Mouse (Mus musculus) limb, embryonic 14.5 days (tissue): ENCODE measurements at regions not wholly inside any gene's neighbourhood (a gene's known extent, or its start where the extent isn't known, plus 50 kb on each side); places are given as distances from the start of the nearest gene placed in this dataset.

Experiments
- ATAC-seq: fragments of 200-750 bp; cut with Nextera tagmentation; 2 replicates; pipeline ENCODE4 v1.8.0; 2017; ENCODE audit warnings: low read depth, moderate number of reproducible peaks, moderate TSS enrichment; ENCODE audit not compliant: low FRiP score
- DNase-seq: peaks from one replicate; pipeline ENCODE4 v3.0.0-alpha.2; 2015; ENCODE audit warnings: low spot score
- H3K27ac ChIP-seq: fragments of 300-500 bp; sonication (generic); replicated peaks from 2 replicates; pipeline ENCODE4 v1.5.1; 2014; ENCODE audit warnings: low read depth, mild to moderate bottlenecking, low read length, moderate library complexity, mixed read lengths
- H3K27me3 ChIP-seq: fragments of 300-500 bp; sonication (generic); 2 replicates; pipeline ENCODE4 v1.6.1; 2014; ENCODE audit warnings: low read length, mixed read lengths; ENCODE audit not compliant: control insufficient read depth, insufficient read depth
- H3K36me3 ChIP-seq: fragments of 300-500 bp; sonication (generic); 2 replicates; pipeline ENCODE4 v1.6.1; 2014; ENCODE audit warnings: mild to moderate bottlenecking, low read length, moderate library complexity, mixed read lengths; ENCODE audit not compliant: control insufficient read depth, insufficient read depth
- H3K4me1 ChIP-seq: fragments of 300-500 bp; sonication (generic); 2 replicates; pipeline ENCODE4 v1.6.1; 2014; ENCODE audit warnings: antibody characterized with exemption, low read length, mixed read lengths; ENCODE audit not compliant: control insufficient read depth, insufficient read depth
- H3K4me2 ChIP-seq: fragments of 300-500 bp; sonication (generic); replicated peaks from 2 replicates; pipeline ENCODE4 v1.6.1; 2014; ENCODE audit warnings: low read depth, mild to moderate bottlenecking, low read length, moderate library complexity; ENCODE audit not compliant: severe bottlenecking
- H3K4me3 ChIP-seq: fragments of 300-500 bp; sonication (generic); replicated peaks from 2 replicates; pipeline ENCODE4 v1.5.1; 2014; ENCODE audit warnings: low read length
- H3K9ac ChIP-seq: fragments of 300-500 bp; sonication (generic); 2 replicates; pipeline ENCODE4 v1.6.1; 2014; ENCODE audit warnings: mild to moderate bottlenecking, low read depth, low read length, moderate library complexity; ENCODE audit not compliant: severe bottlenecking
- H3K9me3 ChIP-seq: fragments of 300-500 bp; sonication (generic); 2 replicates; pipeline ENCODE4 v1.6.1; 2016; ENCODE audit warnings: low read length; ENCODE audit not compliant: control insufficient read depth
- POLR2A ChIP-seq: fragments of 200-500 bp; IDR thresholded peaks from 2 replicates; pipeline ENCODE4 v1.8.0; 2012; ENCODE audit warnings: inconsistent platforms, mild to moderate bottlenecking, moderate library complexity, borderline replicate concordance; ENCODE audit not compliant: insufficient read depth, insufficient read length; ENCODE audit errors: extremely low read depth
- WGBS: fragments of 180-500 bp; shearing (Covaris S2); extraction: QIAGEN DNeasy Blood & Tissue Kit; methylation state at CpG from one replicate; pipeline ENCODE4 v1.1.7; 2014; 5-methylcytosine and 5-hydroxymethylcytosine counted together

- WGBS = 36% methylated on average over 6 of the region's 6 CpGs
- ATAC-seq (peak; percentile 65; the same call in 1 of the 2 replicates), DNase-seq (no peak)
Observed at GRCm38 (mm10) chr1:75667736-75668269, 121.7 kb downstream of the Slc4a3 start.

GRCm38 (mm10) chr1:75676295-75676694 lies 130.2 kb downstream of the Slc4a3 start:
- H3K4me2 ChIP-seq = no peak overlapping the region
- ATAC-seq = no peak
- no peak for TF ChIP-seq POLR2A
- DNase-seq = no peak
- 86% methylated on average over 4 of the region's 4 CpGs for WGBS
- H3K36me3 ChIP-seq = no peaks in the 10 kb centered on the region
- no peaks in the 10 kb centered on the region for H3K4me1 ChIP-seq
- H3K27ac ChIP-seq = no peak overlapping the region
- no peak overlapping the region for H3K4me3 ChIP-seq
- peaks cover 4% of the 10 kb centered on the region; the same call in 1 of the 2 replicates for H3K9me3 ChIP-seq
- no peaks in the 10 kb centered on the region for H3K27me3 ChIP-seq
- H3K9ac ChIP-seq = no peak overlapping the region

More at GRCm38 (mm10) chr1:75667736-75668269, 121.7 kb downstream of the Slc4a3 start:
- H3K4me1 ChIP-seq = peaks cover 10% of the 10 kb centered on the region
- no peak for TF ChIP-seq POLR2A
- H3K9me3 ChIP-seq = no peaks in the 10 kb centered on the region
- H3K9ac ChIP-seq = no peak overlapping the region
- no peak overlapping the region for H3K4me2 ChIP-seq
- no peak overlapping the region for H3K27ac ChIP-seq
- H3K36me3 ChIP-seq = no peaks in the 10 kb centered on the region
- H3K4me3 ChIP-seq = no peak overlapping the region
- H3K27me3 ChIP-seq = no peaks in the 10 kb centered on the region

GRCm38 (mm10) chr1:75677695-75678094 lies 131.6 kb downstream of the Slc4a3 start:
- no peaks in the 10 kb centered on the region for H3K4me1 ChIP-seq
- no peak for ATAC-seq
- H3K36me3 ChIP-seq = no peaks in the 10 kb centered on the region
- H3K4me2 ChIP-seq = no peak overlapping the region
- no peak overlapping the region for H3K9ac ChIP-seq
- peaks cover 10% of the 10 kb centered on the region for H3K9me3 ChIP-seq
- H3K4me3 ChIP-seq = no peak overlapping the region
- no peak for DNase-seq
- H3K27ac ChIP-seq = no peak overlapping the region
- TF ChIP-seq POLR2A = no peak
- H3K27me3 ChIP-seq = no peaks in the 10 kb centered on the region
- WGBS = 73% methylated on average over 5 of the region's 5 CpGs

- WGBS = 25% methylated on average over 4 of the region's 4 CpGs
- Histone ChIP-seq H3K27ac (no peak overlapping the region), H3K4me1 (no peaks in the 10 kb centered on the region), H3K4me3 (no peak overlapping the region), H3K9ac (no peak overlapping the region), H3K27me3 (no peaks in the 10 kb centered on the region), H3K9me3 (peaks cover 10% of the 10 kb centered on the region), H3K4me2 (no peak overlapping the region), H3K36me3 (no peaks in the 10 kb centered on the region)
- no peak for ATAC-seq
- TF ChIP-seq POLR2A = no peak
- DNase-seq = no peak
Observed at GRCm38 (mm10) chr1:75678279-75678678, 132.2 kb downstream of the Slc4a3 start.

GRCm38 (mm10) chr1:75680366-75680765 lies 134.3 kb downstream of the Slc4a3 start:
- DNase-seq = no peak

More at GRCm38 (mm10) chr1:75680366-75680765, 134.3 kb downstream of the Slc4a3 start:
- Histone ChIP-seq H3K9ac (no peak overlapping the region), H3K27ac (no peak overlapping the region), H3K4me2 (no peak overlapping the region), H3K4me1 (no peaks in the 10 kb centered on the region), H3K36me3 (no peaks in the 10 kb centered on the region), H3K9me3 (peaks cover 6% of the 10 kb centered on the region; the same call in 1 of the 2 replicates), H3K27me3 (no peaks in the 10 kb centered on the region), H3K4me3 (no peak overlapping the region)
- WGBS = 14% methylated on average over 10 of the region's 10 CpGs
- no peak for TF ChIP-seq POLR2A
- ATAC-seq = no peak
